Mouse (Mus musculus) ES-E14 (cell line): ENCODE measurements at regions not wholly inside any gene's neighbourhood (a gene's known extent, or its start where the extent isn't known, plus 50 kb on each side); places are given as distances from the start of the nearest gene placed in this dataset.

Source experiments
- CHD2 ChIP-seq: IDR thresholded peaks from 2 replicates; pipeline ENCODE4 v1.6.1; 2014; ENCODE audit warnings: mild to moderate bottlenecking, low read depth, low read length, inconsistent platforms
- MAFK ChIP-seq: IDR thresholded peaks from 2 replicates; pipeline ENCODE4 v1.6.1; 2014; ENCODE audit warnings: mild to moderate bottlenecking, low read depth, low read length, inconsistent platforms; ENCODE audit not compliant: insufficient read depth

DNA sequence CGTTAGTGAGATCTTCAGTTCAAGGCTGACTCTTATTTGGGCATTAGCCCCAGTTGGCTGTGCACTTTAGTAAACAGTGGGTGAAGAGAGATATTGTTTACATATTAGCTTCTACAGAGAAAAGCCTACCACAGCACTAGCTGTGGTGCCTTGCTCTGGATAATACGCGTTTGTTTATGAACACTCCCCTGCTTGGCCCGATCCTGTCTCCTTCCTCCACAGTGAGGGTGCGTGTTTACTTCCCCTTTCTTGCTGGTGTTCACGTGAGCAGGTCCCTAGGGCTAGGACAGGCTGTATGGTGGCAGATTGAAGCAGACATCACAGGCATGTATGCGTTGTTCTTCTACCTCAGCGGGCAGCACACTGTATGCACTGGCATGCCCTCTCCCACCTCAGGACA lies 423.1 kb downstream of the Glrx3 start:
- TF ChIP-seq CHD2 (no peak), MAFK (no peak)
